ENCODE assay signal across 26 mouse cellular contexts in genomic region chr2:72129612-72130311, GRCm38 (mm10).
"Had no signal": no experiment of that assay in that cellular context is flagged by ENCODE, and none has a peak within 500 bp of the region (broad histone marks: within the 10 kb centered on the region; RNA-seq: fewer than 3 reads in every experiment).

No protein-coding gene starts in this region.

- H3K9ac ChIP-seq: forebrain, postnatal 0 days; heart, embryonic 13.5 days; heart, embryonic 15.5 days; hindbrain, embryonic 13.5 days; hindbrain, embryonic 15.5 days; intestine, embryonic 15.5 days; limb, embryonic 12.5 days had no signal

- H3K27ac ChIP-seq: gastrocnemius, adult 2 months; heart, adult 2 months; heart, embryonic 13.5 days; heart, embryonic 15.5 days; hindbrain, embryonic 13.5 days; hindbrain, embryonic 15.5 days; intestine, embryonic 15.5 days; layer of hippocampus, adult 2 months; left cerebral cortex, adult 2 months; limb, embryonic 10.5 days; limb, embryonic 12.5 days had no signal

- H3K27me3 ChIP-seq: heart, embryonic 13.5 days; heart, embryonic 15.5 days; hindbrain, embryonic 13.5 days; hindbrain, embryonic 15.5 days; intestine, embryonic 15.5 days; limb, embryonic 12.5 days had no signal

- ATAC-seq: forebrain, postnatal 0 days; inflammation-experienced regulatory T-cells, adult 6 months; intestine, embryonic 15.5 days; intestine, postnatal 0 days had no signal

- H3K36me3 ChIP-seq: heart, embryonic 13.5 days; heart, embryonic 15.5 days; hindbrain, embryonic 13.5 days; hindbrain, embryonic 15.5 days; intestine, embryonic 15.5 days; limb, embryonic 10.5 days; limb, embryonic 12.5 days had no signal

- H3K4me1 ChIP-seq: heart, embryonic 13.5 days; heart, embryonic 15.5 days; hindbrain, embryonic 13.5 days; hindbrain, embryonic 15.5 days; intestine, embryonic 15.5 days; limb, embryonic 12.5 days had no signal

- H3K9me3 ChIP-seq: heart, embryonic 13.5 days; heart, embryonic 15.5 days; hindbrain, embryonic 13.5 days; hindbrain, embryonic 15.5 days; intestine, embryonic 15.5 days; limb, embryonic 10.5 days; limb, embryonic 12.5 days had no signal

- DNase-seq: forebrain, postnatal 0 days; gastrocnemius, adult 2 months; gastrocnemius, postnatal 14 days; gastrocnemius, postnatal 36 days; heart, adult 11 months; heart, adult 2 months; heart, postnatal 14 days; heart, postnatal 36 days; kidney, adult 18-20 months; kidney, adult 8-10 months; kidney, postnatal 10 days; kidney, postnatal 25 days; kidney, postnatal 4 days; liver had no signal

- H3K4me3 ChIP-seq: gastrocnemius, adult 2 months; heart, adult 2 months; heart, embryonic 13.5 days; heart, embryonic 15.5 days; hindbrain, embryonic 13.5 days; hindbrain, embryonic 15.5 days; intestine, embryonic 15.5 days; layer of hippocampus, adult 2 months; left cerebral cortex, adult 2 months; limb, embryonic 10.5 days; limb, embryonic 12.5 days had no signal

- H3K4me2 ChIP-seq: heart, embryonic 11.5 days; heart, embryonic 13.5 days; heart, embryonic 15.5 days; hindbrain, embryonic 13.5 days; hindbrain, embryonic 15.5 days; intestine, embryonic 15.5 days; limb, embryonic 12.5 days had no signal
